Mouse (Mus musculus) olfactory bulb, adult 2 months (tissue): ENCODE results near the gene Bend6.

Experiments
- CTCF ChIP-seq: fragments of 200-500 bp; IDR thresholded peaks from 2 replicates; pipeline ENCODE4 v1.5.1; 2012; ENCODE audit warnings: low read depth, mild to moderate bottlenecking, low read length, moderate library complexity; ENCODE audit not compliant: insufficient read depth
- POLR2A ChIP-seq: fragments of 200-500 bp; IDR thresholded peaks from 2 replicates; pipeline ENCODE4 v1.6.1; 2012; ENCODE audit warnings: mild to moderate bottlenecking, low read depth, low read length, moderate library complexity; ENCODE audit not compliant: insufficient read depth

DNA sequence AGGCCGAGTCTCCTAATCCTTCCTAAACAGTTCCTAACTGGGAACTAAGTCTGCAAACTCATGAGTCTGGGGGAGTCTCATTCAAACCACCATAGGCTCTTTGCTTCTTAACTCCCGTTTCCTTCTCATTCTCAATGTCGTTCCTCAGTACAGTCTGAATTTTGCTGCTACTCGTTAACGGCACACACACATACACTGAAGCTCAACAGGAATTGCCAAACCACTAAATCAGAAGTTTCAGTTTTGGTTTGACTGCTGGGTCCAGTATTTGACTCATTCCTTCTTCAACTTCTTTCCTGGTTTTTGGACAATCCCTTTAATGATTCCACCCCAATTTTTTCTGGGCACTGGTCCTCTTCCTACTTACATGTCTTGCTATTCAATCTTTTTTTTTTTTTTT, 8.9 kb upstream of the Bend6 start:
- no peak for TF ChIP-seq CTCF
- no peak for TF ChIP-seq POLR2A
